Mouse (Mus musculus) olfactory bulb, adult 2 months (tissue): ENCODE measurements around the gene Surf2. TPM values are rescaled to one million over a fixed set of nuclear protein-coding genes. Genes with fewer than 3 reads are reported as not detected.

Source experiments
- H3K27ac ChIP-seq: fragments of 200-500 bp; 2 replicates; pipeline ENCODE4 v1.5.1; 2012; ENCODE audit warnings: low read depth, low read length; ENCODE audit not compliant: insufficient read depth
- H3K4me1 ChIP-seq: fragments of 200-500 bp; 2 replicates; pipeline ENCODE4 v1.6.1; 2012; ENCODE audit warnings: low read length; ENCODE audit not compliant: control insufficient read depth, insufficient read depth
- H3K4me3 ChIP-seq: fragments of 200-500 bp; 2 replicates; pipeline ENCODE4 v1.5.1; 2012; ENCODE audit warnings: mild to moderate bottlenecking, low read depth, low read length, moderate library complexity; ENCODE audit not compliant: insufficient read depth
- CTCF ChIP-seq: fragments of 200-500 bp; IDR thresholded peaks from 2 replicates; pipeline ENCODE4 v1.5.1; 2012; ENCODE audit warnings: low read depth, mild to moderate bottlenecking, low read length, moderate library complexity; ENCODE audit not compliant: insufficient read depth
- POLR2A ChIP-seq: fragments of 200-500 bp; IDR thresholded peaks from 2 replicates; pipeline ENCODE4 v1.6.1; 2012; ENCODE audit warnings: mild to moderate bottlenecking, low read depth, low read length, moderate library complexity; ENCODE audit not compliant: insufficient read depth
- WGBS: fragments of 180-500 bp; shearing (Covaris S2); methylation state at CpG from one replicate; pipeline ENCODE4 v1.1.7; 2018; 5-methylcytosine and 5-hydroxymethylcytosine counted together
- polyA plus RNA-seq: library from polyadenylated mRNA; stranded (reverse); fragments of >200 nt; gene quantifications from 2 replicates; pipeline ENCODE4 v1.2.4, GENCODE M21; 2012; ENCODE audit warnings: low replicate concordance; ENCODE audit not compliant: missing spikeins, insufficient read depth, insufficient read length

Surf2 gene
- polyA plus RNA-seq, 1 experiment = not detected

DNA sequence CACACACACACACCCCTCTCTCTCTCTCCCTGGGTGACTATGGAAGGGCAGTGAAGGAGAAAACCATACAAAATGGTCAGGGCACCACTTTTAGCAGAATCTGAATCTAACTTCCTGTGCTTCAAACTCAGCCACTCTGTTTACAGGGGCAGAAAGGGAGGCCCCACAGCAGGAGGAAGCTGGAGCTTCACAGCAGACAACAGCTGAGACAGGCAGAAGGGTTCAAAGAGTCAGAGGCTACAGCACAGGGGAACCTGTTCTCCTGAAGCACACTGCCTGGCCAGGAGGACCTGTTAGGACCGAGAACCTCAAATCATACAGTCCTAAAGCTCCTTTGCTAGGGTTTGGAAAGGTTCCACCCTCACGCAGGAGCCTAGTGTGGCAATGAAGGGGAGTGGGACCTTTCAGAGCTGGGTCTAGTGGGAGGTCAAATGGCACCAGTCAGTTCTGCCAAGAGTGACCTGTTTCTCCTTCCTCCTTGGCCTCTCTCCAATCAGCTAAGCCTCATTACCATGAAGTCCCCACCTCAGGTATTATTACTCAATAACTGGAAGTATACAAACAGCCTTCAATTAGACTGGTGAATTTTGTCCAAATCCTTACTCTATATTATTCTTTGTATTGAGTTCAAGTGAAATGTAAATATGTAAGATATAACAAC is 38.7 kb downstream of the Surf2 start:
- 79% methylated on average over 2 of the region's 2 CpGs for WGBS
- no peak overlapping the region for H3K4me3 ChIP-seq
- no peaks in the 10 kb centered on the region for H3K4me1 ChIP-seq
- TF ChIP-seq POLR2A = no peak
- no peak for TF ChIP-seq CTCF
- H3K27ac ChIP-seq = no peak overlapping the region

DNA sequence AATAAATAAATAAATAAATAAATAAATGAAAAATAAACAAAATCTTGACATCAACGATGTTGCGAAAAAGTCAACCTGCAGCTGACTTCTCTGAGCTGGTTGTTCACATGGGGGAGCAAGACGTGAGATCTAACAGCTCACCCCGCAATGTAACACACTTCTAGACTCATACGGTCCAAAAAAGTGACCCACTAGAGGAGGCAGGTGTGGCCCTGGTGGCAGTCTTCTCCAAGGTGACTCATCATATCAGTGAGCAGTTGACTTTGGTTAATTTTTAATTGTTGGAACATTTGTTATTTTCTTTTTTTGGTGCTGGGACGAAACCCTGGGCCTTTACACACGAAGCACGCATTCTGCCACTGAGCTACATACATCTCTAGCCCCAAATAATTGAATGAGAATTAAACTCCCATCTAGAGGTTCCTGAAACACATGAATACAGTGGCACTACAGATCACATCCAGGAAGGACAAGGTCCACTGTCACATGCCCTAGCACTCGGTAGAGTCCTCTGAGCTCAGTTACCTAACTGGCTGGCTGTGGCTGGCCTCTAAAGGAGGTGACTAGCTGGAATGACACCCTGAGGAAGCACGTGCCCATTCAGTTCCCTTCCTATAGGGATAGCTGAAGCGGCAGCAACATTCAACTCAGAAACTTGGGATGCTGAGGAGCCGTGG is 40.8 kb downstream of the Surf2 start:
- Histone ChIP-seq H3K4me1 (0 out of 2 replicates have a peak, but pooled peaks cover 4% of the 10 kb centered on the region), H3K27ac (no peak overlapping the region), H3K4me3 (no peak overlapping the region)
- no peak for TF ChIP-seq CTCF
- TF ChIP-seq POLR2A = no peak
- 95% methylated on average over 12 of the region's 12 CpGs for WGBS

DNA sequence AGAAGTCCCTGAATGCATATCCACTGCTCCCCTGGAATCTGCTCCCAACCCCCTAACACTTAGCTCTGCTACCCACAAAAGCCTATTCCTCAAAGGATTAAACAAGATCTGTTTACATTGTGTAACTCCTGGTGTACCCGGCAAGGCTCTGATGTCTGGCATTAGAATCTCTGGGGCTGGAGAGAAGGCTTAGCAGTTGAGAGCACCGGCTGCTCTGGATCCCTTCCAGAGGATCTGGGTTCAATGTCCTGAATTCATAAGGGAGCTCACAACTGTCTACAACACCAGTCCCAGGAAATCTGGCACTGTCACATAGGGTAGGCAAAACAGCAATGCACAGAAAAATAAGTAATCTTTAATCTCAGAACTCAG is 41.3 kb downstream of the Surf2 start:
- H3K27ac ChIP-seq = no peak overlapping the region
- H3K4me1 ChIP-seq = 0 out of 2 replicates have a peak, but pooled peaks cover 4% of the 10 kb centered on the region
- TF ChIP-seq CTCF (no peak), POLR2A (no peak)
- 85% methylated on average over 2 of the region's 2 CpGs for WGBS
- no peak overlapping the region for H3K4me3 ChIP-seq

DNA sequence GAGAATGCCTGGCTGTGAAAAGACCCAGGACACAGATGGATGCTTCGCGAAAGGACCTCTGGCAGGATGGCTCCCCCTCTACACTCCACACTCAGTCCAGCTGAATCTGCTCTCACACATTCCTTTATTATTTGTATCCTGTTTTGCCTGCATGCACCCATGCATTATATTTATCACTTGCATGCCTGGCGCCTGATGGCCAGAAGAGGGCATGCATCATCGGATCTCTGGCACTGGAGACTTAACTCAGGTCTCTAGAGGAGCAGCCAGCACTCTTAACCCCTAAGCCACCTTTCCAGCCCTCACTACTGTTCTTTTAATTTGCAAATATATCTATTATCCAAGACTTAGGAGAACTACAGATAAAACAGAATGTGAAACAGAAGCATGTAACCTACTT is 44.6 kb downstream of the Surf2 start:
- H3K27ac ChIP-seq = no peak overlapping the region
- peaks cover 10% of the 10 kb centered on the region; the same call in 1 of the 2 replicates for H3K4me1 ChIP-seq
- WGBS = 61% methylated on average over 4 of the region's 4 CpGs
- H3K4me3 ChIP-seq = no peak overlapping the region
- no peak for TF ChIP-seq POLR2A
- TF ChIP-seq CTCF = no peak

DNA sequence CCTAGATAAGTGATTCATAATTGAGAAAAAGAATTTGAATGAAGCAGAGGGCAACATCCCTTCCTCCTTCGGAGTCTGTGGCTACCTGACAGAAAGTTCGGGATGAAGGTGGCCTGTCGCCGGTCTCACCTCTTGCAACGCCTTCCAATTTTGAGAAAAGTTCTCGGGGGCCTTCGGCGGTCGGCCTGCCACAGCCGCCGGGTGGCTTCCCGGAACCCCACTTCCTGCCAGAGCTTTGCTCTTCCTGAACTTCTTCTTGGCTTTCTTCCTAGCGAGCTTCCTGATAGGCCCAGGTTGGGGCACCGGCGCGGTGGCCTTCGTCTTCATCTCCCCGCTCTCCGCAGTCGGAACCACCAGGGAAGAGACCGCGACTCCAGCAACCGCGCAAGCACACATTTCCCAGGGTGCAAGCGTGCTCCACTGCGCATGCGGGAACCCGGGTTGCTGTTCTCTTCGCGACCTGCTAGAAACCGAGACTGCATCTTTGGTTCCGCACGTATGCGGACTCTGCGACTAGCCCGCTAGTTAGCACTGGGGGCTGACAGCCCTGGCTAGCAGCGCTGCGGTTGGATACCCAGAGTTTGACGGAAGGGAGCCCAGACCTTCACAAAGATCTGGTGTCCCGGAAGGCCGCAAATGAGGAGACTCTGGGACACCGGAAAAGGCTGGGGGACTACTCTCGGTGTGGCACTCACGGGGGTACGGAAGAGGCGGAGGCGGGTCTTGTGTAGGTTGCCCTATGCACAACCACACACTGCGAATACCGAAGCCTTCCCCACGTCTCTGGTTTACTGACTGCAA is 48.0 kb downstream of the Surf2 start, which contains the start of gene Rexo4:
Gene Rexo4 (minus strand): TSS at position 464 of the 801 bp plus-strand sequence.
- TF ChIP-seq CTCF (no peak), POLR2A (peak; percentile 50)

DNA sequence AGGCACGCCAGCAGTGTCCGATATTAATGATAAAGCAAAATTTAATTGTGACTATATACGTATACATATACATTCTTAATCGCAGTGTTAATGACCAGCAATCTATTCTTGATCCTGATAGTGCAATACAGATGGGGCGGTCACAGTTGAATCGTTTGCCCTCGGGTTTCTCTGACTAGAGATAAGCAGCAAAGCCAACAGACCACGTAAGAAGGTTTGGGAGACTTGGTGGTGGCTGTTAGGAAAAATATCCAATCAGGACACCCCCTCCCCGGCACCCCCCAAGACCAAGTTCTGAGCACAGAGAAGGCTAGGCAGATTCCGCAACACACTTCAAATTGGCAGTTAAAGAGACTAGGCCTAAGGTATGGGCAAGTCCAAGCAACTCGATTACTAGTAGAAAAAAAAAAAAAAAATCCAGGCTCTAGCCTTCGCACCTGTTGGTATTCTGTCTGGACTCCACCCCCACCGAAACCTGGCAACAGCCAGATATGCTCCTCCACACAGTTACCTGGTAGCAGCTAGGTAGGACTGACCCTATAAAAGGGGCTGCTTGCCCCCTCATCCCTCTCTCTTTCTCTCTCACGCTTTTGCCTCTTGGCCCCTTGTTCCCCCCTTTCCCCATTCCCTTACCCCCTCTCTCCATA is 48.7 kb downstream of the Surf2 start:
- Histone ChIP-seq H3K27ac (peak overlapping the region; percentile 87), H3K4me1 (peaks cover 10% of the 10 kb centered on the region; the same call in 1 of the 2 replicates), H3K4me3 (peak overlapping the region; percentile 83)
- no peak for TF ChIP-seq POLR2A
- TF ChIP-seq CTCF = no peak
- WGBS = 16% methylated on average over 13 of the region's 14 CpGs

More for the DNA sequence above, 48.0 kb downstream of the Surf2 start, which contains the start of gene Rexo4:
- Histone ChIP-seq H3K4me3 (peak within 1 kb of the TSS; percentile 83), H3K4me1 (peaks cover 10% of the 10 kb centered on the region; the same call in 1 of the 2 replicates), H3K27ac (peak within 1 kb of the TSS; percentile 87)
- WGBS = under 1% methylated on average over 50 of the region's 50 CpGs

DNA sequence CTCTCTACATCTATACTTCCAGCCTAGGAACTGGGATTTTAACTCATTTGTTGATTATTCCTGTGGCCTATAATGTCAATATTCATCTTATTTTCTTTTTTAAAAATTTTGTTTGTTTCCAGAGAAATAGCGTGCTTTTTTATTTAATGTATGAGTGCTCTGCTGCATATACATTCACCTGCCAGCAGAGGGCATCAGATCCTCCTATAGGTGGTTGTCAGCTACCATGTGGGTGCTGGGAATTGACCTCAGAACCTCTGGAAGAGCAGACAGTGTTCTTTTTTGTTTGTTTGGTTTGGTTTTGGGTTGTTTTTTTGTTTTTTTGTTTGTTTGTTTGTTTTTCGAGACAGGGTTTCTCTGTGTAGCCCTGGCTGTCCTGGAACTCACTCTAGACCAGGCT is 51.1 kb downstream of the Surf2 start:
- 76% methylated on average over 2 of the region's 2 CpGs for WGBS

More for the DNA sequence above, 51.1 kb downstream of the Surf2 start:
- Histone ChIP-seq H3K4me3 (no peak overlapping the region), H3K27ac (no peak overlapping the region), H3K4me1 (peaks cover 6% of the 10 kb centered on the region; the same call in 1 of the 2 replicates)
- TF ChIP-seq POLR2A (no peak), CTCF (no peak)

Other genes starting within 250 kb of the Surf2 start
- gene Lcn4, start 245.1 kb upstream of the Surf2 start, polyA plus RNA-seq = not detected in 2 replicates
- gene Abo, start 51.4 kb upstream of the Surf2 start, polyA plus RNA-seq = not detected in 2 replicates
- not detected in 2 replicates for gene Surf6, start 13.5 kb upstream of the Surf2 start, polyA plus RNA-seq
- not detected in 2 replicates for gene Med22, start 5.7 kb upstream of the Surf2 start, polyA plus RNA-seq
- not detected in 2 replicates for gene Rpl7a, start 5.6 kb upstream of the Surf2 start, polyA plus RNA-seq
- gene Surf1, start 163 bp downstream of the Surf2 start, polyA plus RNA-seq = not detected in 2 replicates
- gene Surf4, start 17.6 kb downstream of the Surf2 start, polyA plus RNA-seq = not detected in 2 replicates
- not detected in 2 replicates for gene Stkld1, start 17.7 kb downstream of the Surf2 start, polyA plus RNA-seq
- not detected in 2 replicates for gene Rexo4, start 48.0 kb downstream of the Surf2 start, polyA plus RNA-seq
- not detected in 2 replicates for gene Adamts13, start 57.0 kb downstream of the Surf2 start, polyA plus RNA-seq
- gene Cacfd1, start 93.6 kb downstream of the Surf2 start, polyA plus RNA-seq = not detected in 2 replicates
- gene Slc2a6, start 111.6 kb downstream of the Surf2 start, polyA plus RNA-seq = not detected in 2 replicates
- not detected in 2 replicates for gene Mymk, start 155.8 kb downstream of the Surf2 start, polyA plus RNA-seq
- gene Adamtsl2, start 163.0 kb downstream of the Surf2 start, polyA plus RNA-seq = not detected in 2 replicates
- gene Fam163b, start 226.1 kb downstream of the Surf2 start, polyA plus RNA-seq = 155 TPM in 1 of 2 replicates, not detected in the other
- gene Dbh, start 248.9 kb downstream of the Surf2 start, polyA plus RNA-seq = not detected in 2 replicates